Mouse (Mus musculus) ES-E14 (cell line): Measurements from ENCODE around the gene Lifr. TPM values are rescaled to one million over a fixed set of nuclear protein-coding genes. Genes with fewer than 3 reads are reported as not detected.

Experiments
- DNase-seq: peaks from one replicate; pipeline ENCODE4 v3.0.0-alpha.2; 2013; ENCODE audit warnings: low read depth, low spot score
- H3K27ac ChIP-seq: 2 replicates; pipeline ENCODE4 v1.5.1; 2012; ENCODE audit warnings: low read depth, mild to moderate bottlenecking, low read length, moderate library complexity, mixed read lengths; ENCODE audit not compliant: poor library complexity, insufficient read depth, severe bottlenecking
- H3K36me3 ChIP-seq: 2 replicates; pipeline ENCODE4 v1.6.1; 2012; ENCODE audit warnings: mild to moderate bottlenecking, low read length, moderate library complexity, mixed read lengths; ENCODE audit not compliant: control insufficient read depth, poor library complexity, insufficient read depth, severe bottlenecking
- H3K4me1 ChIP-seq, 2 experiments: fragments of 150-350 bp in 1 of 2; sonication (generic) in 1 of 2; 2 replicates each; pipeline ENCODE4 v1.6.1; 2012; ENCODE audit warnings: low read length in 2 of 2, mild to moderate bottlenecking in 1 of 2, mixed read lengths in 1 of 2; ENCODE audit not compliant: control insufficient read depth in 2 of 2, insufficient read depth in 2 of 2, poor library complexity in 1 of 2
- H3K4me3 ChIP-seq, 2 experiments: fragments of 150-350 bp in 1 of 2; sonication (generic) in 1 of 2; 2 replicates each; pipeline ENCODE4 v1.5.1; 2012; ENCODE audit warnings: low read length in 2 of 2, low read depth in 1 of 2, mild to moderate bottlenecking in 1 of 2, mixed read lengths in 1 of 2; ENCODE audit not compliant: insufficient read depth in 1 of 2, poor library complexity in 1 of 2, severe bottlenecking in 1 of 2
- H3K9ac ChIP-seq: 2 replicates; pipeline ENCODE4 v1.6.1; 2012; ENCODE audit warnings: low read depth, mild to moderate bottlenecking, low read length, mixed read lengths; ENCODE audit not compliant: poor library complexity, insufficient read depth, severe bottlenecking
- H3K9me3 ChIP-seq: fragments of 150-350 bp; sonication (generic); 2 replicates; pipeline ENCODE4 v1.6.1; 2012; ENCODE audit warnings: low read depth, mild to moderate bottlenecking, low read length; ENCODE audit not compliant: control insufficient read depth, insufficient read depth
- CHD2 ChIP-seq: IDR thresholded peaks from 2 replicates; pipeline ENCODE4 v1.6.1; 2014; ENCODE audit warnings: mild to moderate bottlenecking, low read depth, low read length, inconsistent platforms
- HCFC1 ChIP-seq: IDR thresholded peaks from 2 replicates; pipeline ENCODE4 v1.6.1; 2012; ENCODE audit warnings: low read length, inconsistent platforms, borderline replicate concordance; ENCODE audit not compliant: insufficient read depth
- MAFK ChIP-seq: IDR thresholded peaks from 2 replicates; pipeline ENCODE4 v1.6.1; 2014; ENCODE audit warnings: mild to moderate bottlenecking, low read depth, low read length, inconsistent platforms; ENCODE audit not compliant: insufficient read depth
- ZC3H11A ChIP-seq: IDR thresholded peaks from 2 replicates; pipeline ENCODE4 v1.6.1; 2012; ENCODE audit warnings: low read depth, mild to moderate bottlenecking, inconsistent platforms, low read length, borderline replicate concordance
- ZNF384 ChIP-seq: IDR thresholded peaks from 2 replicates; pipeline ENCODE4 v1.6.1; 2012; ENCODE audit warnings: low read depth, low read length, inconsistent platforms
- in situ Hi-C, 2 experiments: fragments of 600-800 bp; cut with MboI; formaldehyde crosslinking; loops; one replicate each; pipeline ENCODE4 v1.15.1; 2025; ENCODE audit warnings: low sequenced_read_pairs in 2 of 2, inconsistent platforms in 1 of 2; ENCODE audit not compliant: unreplicated experiment in 2 of 2
- total RNA-seq: library from RNA; depleted of rRNA; stranded (reverse); fragments of 300-350 nt; gene quantifications from 2 replicates; pipeline ENCODE4 v1.2.3, GENCODE M21; 2012

Lifr gene
- total RNA-seq, 1 experiment = 89.3 TPM

GRCm38 (mm10) chr15:7226225-7226624, 135.8 kb downstream of the Lifr start:
- no peaks in the 10 kb centered on the region for H3K36me3 ChIP-seq
- no peak for TF ChIP-seq ZNF384
- peak; percentile 34; the same call in 1 of the 2 replicates for TF ChIP-seq MAFK
- TF ChIP-seq ZC3H11A = peak; percentile 100
- TF ChIP-seq HCFC1 = peak; percentile 47; the same call in 1 of the 2 replicates
- TF ChIP-seq CHD2 = no peak
- H3K9ac ChIP-seq = no peak overlapping the region
- in situ Hi-C loops = no loop called here
- H3K4me3 ChIP-seq = no peak overlapping the region
- H3K4me1 ChIP-seq = no peaks in the 10 kb centered on the region
- no peaks in the 10 kb centered on the region for H3K9me3 ChIP-seq
- no peak overlapping the region for H3K27ac ChIP-seq
- peak; percentile 84 for DNase-seq

DNA sequence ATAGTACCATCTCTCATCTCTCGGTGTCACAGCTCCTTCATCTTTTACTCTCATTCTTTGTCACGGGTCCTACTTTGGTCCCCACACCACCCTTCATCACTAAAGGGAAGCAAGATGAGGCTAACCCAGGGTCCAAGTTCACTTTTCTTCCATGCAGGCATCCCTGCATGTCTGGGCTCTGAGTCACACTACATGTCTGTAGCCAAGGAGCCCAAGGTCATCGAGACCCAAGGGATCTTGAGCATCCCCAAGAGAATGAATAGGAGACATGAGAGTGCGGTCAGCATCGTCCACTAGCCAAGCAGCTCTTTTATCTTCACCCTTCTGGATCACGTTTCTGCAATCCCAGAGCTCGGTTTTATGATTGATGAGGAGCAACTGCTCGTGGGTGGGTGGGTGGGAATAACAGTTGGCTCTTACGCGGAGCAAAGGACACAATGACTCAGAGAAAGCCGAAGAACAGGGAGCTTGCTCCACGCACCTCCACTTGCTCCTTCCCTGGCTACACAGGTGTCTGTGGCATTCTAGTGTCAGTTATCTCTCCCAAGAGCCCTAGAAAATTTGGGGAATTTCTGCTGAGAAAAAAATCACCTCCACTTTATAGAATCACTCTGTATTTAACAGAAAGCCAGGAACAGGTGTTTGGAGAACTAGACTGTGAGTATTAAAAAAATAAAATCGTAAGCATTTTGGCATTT, 143.1 kb downstream of the Lifr start:
- no peak for TF ChIP-seq HCFC1
- no peak for TF ChIP-seq ZNF384
- TF ChIP-seq CHD2 = no peak
- TF ChIP-seq ZC3H11A = no peak
- no peak for TF ChIP-seq MAFK
- no peak overlapping the region for H3K27ac ChIP-seq
- H3K9me3 ChIP-seq = no peaks in the 10 kb centered on the region
- H3K4me3 ChIP-seq = no peak overlapping the region
- DNase-seq = no peak
- no peaks in the 10 kb centered on the region for H3K4me1 ChIP-seq
- no peak overlapping the region for H3K9ac ChIP-seq
- in situ Hi-C loops = no loop called here
- no peaks in the 10 kb centered on the region for H3K36me3 ChIP-seq

DNA sequence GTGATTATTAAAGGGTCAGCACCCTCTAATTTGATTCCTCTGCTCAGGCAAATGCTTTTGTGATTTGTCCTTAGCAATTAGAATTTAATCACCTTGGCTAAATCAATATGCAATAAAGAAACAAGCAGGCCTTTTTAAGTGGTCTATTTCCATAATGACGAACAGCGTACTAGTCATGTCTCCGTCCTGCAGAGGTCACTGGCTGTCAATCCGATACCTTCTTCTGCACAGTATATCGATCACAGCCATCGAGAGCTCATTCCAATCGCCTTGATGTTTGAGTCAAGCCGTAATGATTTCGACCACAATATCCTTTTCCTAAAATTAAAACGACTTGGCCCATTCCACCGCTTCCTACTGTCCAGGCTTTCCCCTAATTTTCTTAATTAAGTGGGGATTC, 149.5 kb downstream of the Lifr start:
- no peaks in the 10 kb centered on the region for H3K36me3 ChIP-seq
- no peaks in the 10 kb centered on the region for H3K9me3 ChIP-seq
- no peaks in the 10 kb centered on the region for H3K4me1 ChIP-seq
- no peak overlapping the region for H3K4me3 ChIP-seq
- no peak overlapping the region for H3K9ac ChIP-seq
- no peak for DNase-seq
- no peak overlapping the region for H3K27ac ChIP-seq
- no peak for TF ChIP-seq CHD2
- TF ChIP-seq ZNF384 = no peak
- no peak for TF ChIP-seq HCFC1
- TF ChIP-seq MAFK = no peak
- TF ChIP-seq ZC3H11A = no peak
- in situ Hi-C loops = no loop called here

GRCm38 (mm10) chr15:7240950-7241349, 150.5 kb downstream of the Lifr start:
- in situ Hi-C loops = no loop called here
- Histone ChIP-seq H3K9me3 (no peaks in the 10 kb centered on the region), H3K4me1 (no peaks in the 10 kb centered on the region), H3K27ac (no peak overlapping the region), H3K4me3 (no peak overlapping the region), H3K9ac (no peak overlapping the region), H3K36me3 (no peaks in the 10 kb centered on the region)
- TF ChIP-seq CHD2 = no peak
- TF ChIP-seq ZC3H11A = no peak
- TF ChIP-seq ZNF384 = no peak
- no peak for TF ChIP-seq HCFC1
- TF ChIP-seq MAFK = no peak
- DNase-seq = no peak
